Mouse (Mus musculus) kidney, adult 2 months (tissue): ENCODE measurements around the gene Cachd1. TPM values are rescaled to one million over a fixed set of nuclear protein-coding genes. Genes with fewer than 3 reads are reported as not detected.

Experiments used
- DNase-seq: peaks from one replicate; pipeline ENCODE4 v3.0.0; 2021
- H3K27ac ChIP-seq: fragments of 200-500 bp; 2 replicates; pipeline ENCODE4 v1.5.1; 2012; ENCODE audit warnings: low read depth, low read length, control low read depth, inconsistent platforms; ENCODE audit not compliant: insufficient read depth
- H3K27me3 ChIP-seq: fragments of 200-500 bp; replicated peaks from 2 replicates; pipeline ENCODE4 v1.6.1; 2012; ENCODE audit warnings: mild to moderate bottlenecking, moderate library complexity, low read length, inconsistent platforms; ENCODE audit not compliant: control insufficient read depth, insufficient read depth
- H3K36me3 ChIP-seq: fragments of 200-500 bp; 2 replicates; pipeline ENCODE4 v1.6.1; 2012; ENCODE audit warnings: mild to moderate bottlenecking, moderate library complexity, low read length, inconsistent platforms; ENCODE audit not compliant: control insufficient read depth, insufficient read depth
- H3K4me1 ChIP-seq: fragments of 200-500 bp; 2 replicates; pipeline ENCODE4 v1.6.1; 2011; ENCODE audit warnings: low read length; ENCODE audit not compliant: control insufficient read depth, insufficient read depth
- H3K4me3 ChIP-seq: fragments of 200-500 bp; 2 replicates; pipeline ENCODE4 v1.5.1; 2011; ENCODE audit warnings: mild to moderate bottlenecking, low read depth, low read length, control low read depth; ENCODE audit not compliant: insufficient read depth
- CTCF ChIP-seq: fragments of 200-500 bp; conservative IDR thresholded peaks from 2 replicates; pipeline ENCODE4 v1.5.1; 2011; ENCODE audit warnings: low read depth, mild to moderate bottlenecking, control low read depth, low read length, moderate library complexity, mixed read lengths; ENCODE audit not compliant: insufficient read depth, insufficient read length
- POLR2A ChIP-seq: fragments of 200-500 bp; IDR thresholded peaks from one replicate; pipeline ENCODE4 v1.6.1; 2011; ENCODE audit warnings: low read depth, low read length, control low read depth
- WGBS: fragments of 180-500 bp; shearing (Covaris S2); methylation state at CpG from one replicate; pipeline ENCODE4 v1.1.7; 2018; 5-methylcytosine and 5-hydroxymethylcytosine counted together
- polyA plus RNA-seq: library from polyadenylated mRNA; depleted of rRNA; stranded (reverse); fragments of >200 nt; gene quantifications from 2 replicates; pipeline ENCODE4 v1.2.3, GENCODE M21; 2012

The Cachd1 gene
- polyA plus RNA-seq, 1 experiment = 69.3 TPM

DNA sequence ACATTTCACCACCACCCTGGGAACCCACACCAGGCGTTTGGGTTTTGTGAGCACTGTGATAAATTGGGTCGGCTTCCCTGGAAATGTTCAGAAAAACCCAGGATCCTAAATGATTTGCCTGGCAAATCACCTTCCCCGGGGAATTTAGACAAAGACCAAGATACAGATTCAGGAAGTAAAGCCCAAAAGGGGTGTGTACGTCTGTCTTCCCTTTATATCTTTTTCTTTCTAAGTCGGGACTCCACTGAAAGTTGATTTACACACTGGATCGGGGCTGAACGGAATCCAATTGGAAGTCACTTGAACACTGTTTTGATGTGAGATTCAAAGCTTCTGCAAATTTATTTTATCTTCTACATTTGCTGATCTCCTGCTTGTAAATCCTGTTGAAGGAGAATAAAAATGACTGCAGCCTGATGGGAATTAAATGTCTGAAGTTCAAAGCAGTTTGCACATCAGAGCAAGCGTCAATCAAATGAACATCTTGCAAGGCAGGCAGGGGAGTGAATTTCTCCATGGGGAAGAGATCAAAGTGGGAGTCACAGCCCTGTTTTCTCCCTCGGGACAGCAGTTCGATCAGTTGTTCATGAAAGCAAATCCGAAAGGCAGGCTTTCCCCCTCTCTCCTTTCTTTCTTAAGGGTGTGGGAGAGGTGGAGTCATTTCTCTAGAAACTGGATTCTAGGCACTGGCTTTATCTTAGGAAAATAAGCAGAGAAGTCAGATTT, 134.3 kb downstream of the Cachd1 start:
- H3K4me3 ChIP-seq = no peak overlapping the region
- WGBS = 53% methylated on average over 11 of the region's 11 CpGs
- H3K27ac ChIP-seq = no peak overlapping the region
- no peak for DNase-seq
- no peaks in the 10 kb centered on the region for H3K36me3 ChIP-seq
- H3K4me1 ChIP-seq = peaks cover 2% of the 10 kb centered on the region; the same call in 1 of the 2 replicates
- H3K27me3 ChIP-seq = no peaks in the 10 kb centered on the region
- no peak for TF ChIP-seq POLR2A
- no peak for TF ChIP-seq CTCF

DNA sequence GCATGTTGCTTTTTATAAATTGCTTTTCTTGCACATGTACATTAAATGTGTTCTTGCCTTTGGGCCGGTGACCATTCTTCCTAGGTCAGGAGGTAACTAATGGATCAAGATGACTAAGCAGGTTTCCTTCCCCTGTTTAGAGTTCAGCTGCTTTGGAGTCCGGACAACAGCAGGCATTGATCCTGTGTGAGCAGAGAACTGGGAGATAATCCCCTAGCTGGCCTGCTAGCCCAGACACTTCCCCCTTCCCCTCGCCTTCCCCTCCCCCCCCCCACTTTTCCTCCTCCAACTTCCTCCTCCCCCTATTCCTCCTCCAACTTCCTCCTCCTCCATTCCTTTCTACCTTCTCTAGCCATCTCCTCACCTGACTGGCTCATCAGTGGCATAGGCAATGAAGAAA, 135.2 kb downstream of the Cachd1 start:
- whole genome bisulfite sequencing = 40% methylated on average over 3 of the region's 3 CpGs
- no peak overlapping the region for H3K27ac ChIP-seq
- H3K27me3 ChIP-seq = no peaks in the 10 kb centered on the region
- TF ChIP-seq CTCF (no peak), POLR2A (no peak)
- no peaks in the 10 kb centered on the region for H3K36me3 ChIP-seq
- peaks cover 2% of the 10 kb centered on the region; the same call in 1 of the 2 replicates for H3K4me1 ChIP-seq
- no peak overlapping the region for H3K4me3 ChIP-seq
- DNase-seq = peak; percentile 21

DNA sequence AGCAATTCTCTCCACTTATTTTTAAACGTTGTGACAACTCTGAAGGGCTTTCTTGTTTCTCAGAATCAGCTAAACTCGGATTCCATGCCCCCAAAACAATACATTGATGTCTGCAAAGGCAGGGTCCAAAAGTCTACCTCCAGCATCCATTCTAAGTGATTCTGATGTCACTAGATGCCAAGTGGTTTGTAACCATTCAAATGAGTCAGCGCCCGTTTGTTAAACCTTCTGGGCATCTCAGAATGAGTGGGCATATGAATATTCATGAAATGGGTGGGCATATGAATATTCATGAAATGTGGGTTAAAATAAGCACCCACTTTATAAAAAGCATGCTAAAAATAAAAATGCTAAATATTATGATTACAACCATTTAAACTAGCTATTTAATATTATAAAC, 137.2 kb downstream of the Cachd1 start:
- TF ChIP-seq POLR2A = no peak
- no peak for TF ChIP-seq CTCF
- H3K27me3 ChIP-seq = no peaks in the 10 kb centered on the region
- H3K4me3 ChIP-seq = no peak overlapping the region
- WGBS = 61% methylated on average over 4 of the region's 4 CpGs
- no peak overlapping the region for H3K27ac ChIP-seq
- H3K4me1 ChIP-seq = peaks cover 2% of the 10 kb centered on the region; the same call in 1 of the 2 replicates
- no peak for DNase-seq
- no peaks in the 10 kb centered on the region for H3K36me3 ChIP-seq

- Histone ChIP-seq H3K4me3 (no peak overlapping the region), H3K36me3 (no peaks in the 10 kb centered on the region; the same call in 1 of the 2 replicates), H3K4me1 (peaks cover 2% of the 10 kb centered on the region; the same call in 1 of the 2 replicates), H3K27ac (no peak overlapping the region), H3K27me3 (no peaks in the 10 kb centered on the region)
- DNase-seq = no peak
- no peak for TF ChIP-seq POLR2A
- TF ChIP-seq CTCF = no peak
- 48% methylated on average over 3 of the region's 3 CpGs for WGBS
Observed at GRCm38 (mm10) chr4:100914532-100914931, 138.1 kb downstream of the Cachd1 start.

GRCm38 (mm10) chr4:100915093-100915492, 138.6 kb downstream of the Cachd1 start:
- Histone ChIP-seq H3K27me3 (no peaks in the 10 kb centered on the region), H3K27ac (no peak overlapping the region), H3K4me3 (no peak overlapping the region), H3K4me1 (peaks cover 2% of the 10 kb centered on the region; the same call in 1 of the 2 replicates), H3K36me3 (no peaks in the 10 kb centered on the region; the same call in 1 of the 2 replicates)
- no peak for TF ChIP-seq POLR2A
- no peak for TF ChIP-seq CTCF
- 86% methylated on average over 2 of the region's 2 CpGs for WGBS
- DNase-seq = no peak

DNA sequence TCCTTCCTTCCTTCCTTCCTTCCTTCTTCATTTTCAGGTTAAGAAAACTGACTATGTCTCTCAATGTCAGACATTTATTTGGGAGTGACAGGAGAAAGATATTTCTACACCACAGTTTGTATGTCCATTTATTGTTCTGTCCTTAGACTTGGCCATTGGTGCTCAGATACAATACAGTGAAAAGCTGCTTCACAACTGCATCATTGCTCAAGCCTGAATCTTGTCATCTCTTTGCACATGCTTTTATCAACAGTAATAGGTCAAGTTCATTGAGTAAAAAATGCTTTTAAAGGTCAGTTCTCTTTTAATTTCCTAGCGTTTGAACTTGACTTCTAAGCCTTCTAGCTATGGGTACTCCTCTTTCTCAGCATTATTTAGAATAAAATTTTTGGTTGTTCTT, 141.0 kb downstream of the Cachd1 start:
- H3K4me1 ChIP-seq = peaks cover 3% of the 10 kb centered on the region; the same call in 1 of the 2 replicates
- WGBS = 73% methylated on average over 1 of the region's 1 CpGs
- H3K27ac ChIP-seq = no peak overlapping the region
- DNase-seq = no peak
- H3K36me3 ChIP-seq = no peaks in the 10 kb centered on the region; the same call in 1 of the 2 replicates
- TF ChIP-seq CTCF (no peak), POLR2A (no peak)
- H3K4me3 ChIP-seq = no peak overlapping the region
- no peaks in the 10 kb centered on the region for H3K27me3 ChIP-seq

- peaks cover 16% of the 10 kb centered on the region; the same call in 1 of the 2 replicates for H3K4me1 ChIP-seq
- no peak overlapping the region for H3K4me3 ChIP-seq
- DNase-seq = no peak
- H3K36me3 ChIP-seq = no peaks in the 10 kb centered on the region; the same call in 1 of the 2 replicates
- WGBS = 78% methylated on average over 1 of the region's 1 CpGs
- TF ChIP-seq POLR2A (no peak), CTCF (no peak)
- H3K27ac ChIP-seq = no peak overlapping the region
- no peaks in the 10 kb centered on the region for H3K27me3 ChIP-seq
Observed at GRCm38 (mm10) chr4:100920413-100920812, 143.9 kb downstream of the Cachd1 start.
